Mouse (Mus musculus): ENCODE results near the gene Rreb1. TPM values are rescaled to one million over a fixed set of nuclear protein-coding genes. Genes with fewer than 3 reads are reported as not detected.
A peak's percentile ranks its signal among the peaks of the same experiment; 100 is the strongest.

Gene Rreb1
- polyA plus RNA-seq, 1 experiment = 31.5 TPM

GRCm38 (mm10) chr13:37967052-37967437 is 188.8 kb downstream of the Rreb1 start:
- H3K9ac ChIP-seq (ENCODE audit: low read depth, poor library complexity, severe bottlenecking) = peak overlapping the region; percentile 52
- H3K4me3 ChIP-seq (ENCODE audit: low read depth, low read length) = peak overlapping the region; percentile 49
- H3K27me3 ChIP-seq (ENCODE audit: control insufficient read depth, insufficient read depth, low read length, poor library complexity, severe bottlenecking) = no peaks in the 10 kb centered on the region

GRCm38 (mm10) chr13:37967565-37967964 is 189.4 kb downstream of the Rreb1 start:
- Histone ChIP-seq H3K4me1 (ENCODE audit: control insufficient read depth, insufficient read depth, low read length) (peaks cover 7% of the 10 kb centered on the region), H3K4me3 (ENCODE audit: low read depth, low read length) (peak overlapping the region; percentile 49), H3K27ac (ENCODE audit: insufficient read depth, low read length) (no peak overlapping the region), H3K27me3 (ENCODE audit: control insufficient read depth, insufficient read depth, low read length, poor library complexity, severe bottlenecking) (no peaks in the 10 kb centered on the region), H3K9me3 (replicated peaks; ENCODE audit: control insufficient read depth, insufficient read depth, low read length, poor library complexity, severe bottlenecking) (no peaks in the 10 kb centered on the region), H3K36me3 (ENCODE audit: control insufficient read depth, insufficient read depth, low read length, poor library complexity, severe bottlenecking) (no peaks in the 10 kb centered on the region), H3K9ac (ENCODE audit: low read depth, poor library complexity, severe bottlenecking) (peak overlapping the region; percentile 52)
- TF ChIP-seq CTCF (IDR thresholded peaks at IDR 0.05; ENCODE audit: low read depth, low read length) (no peak), EP300 (IDR thresholded peaks at IDR 0.05; ENCODE audit: insufficient read depth, low read depth, low read length) (no peak), POLR2A (IDR thresholded peaks at IDR 0.05; ENCODE audit: insufficient read depth, low read length) (no peak)

More at GRCm38 (mm10) chr13:37967052-37967437, 188.8 kb downstream of the Rreb1 start:
- peaks cover 7% of the 10 kb centered on the region for H3K4me1 ChIP-seq (ENCODE audit: control insufficient read depth, insufficient read depth, low read length)
- H3K9me3 ChIP-seq (replicated peaks; ENCODE audit: control insufficient read depth, insufficient read depth, low read length, poor library complexity, severe bottlenecking) = no peaks in the 10 kb centered on the region
- H3K27ac ChIP-seq (ENCODE audit: insufficient read depth, low read length) = no peak overlapping the region
- no peak for TF ChIP-seq EP300 (IDR thresholded peaks at IDR 0.05; ENCODE audit: insufficient read depth, low read depth, low read length)
- no peak for TF ChIP-seq CTCF (IDR thresholded peaks at IDR 0.05; ENCODE audit: low read depth, low read length)
- no peak for TF ChIP-seq POLR2A (IDR thresholded peaks at IDR 0.05; ENCODE audit: insufficient read depth, low read length)
- H3K36me3 ChIP-seq (ENCODE audit: control insufficient read depth, insufficient read depth, low read length, poor library complexity, severe bottlenecking) = no peaks in the 10 kb centered on the region

GRCm38 (mm10) chr13:37969337-37969736 is 191.1 kb downstream of the Rreb1 start:
- H3K4me1 ChIP-seq (ENCODE audit: control insufficient read depth, insufficient read depth, low read length) = peaks cover 7% of the 10 kb centered on the region
- no peaks in the 10 kb centered on the region for H3K9me3 ChIP-seq (replicated peaks; ENCODE audit: control insufficient read depth, insufficient read depth, low read length, poor library complexity, severe bottlenecking)
- H3K9ac ChIP-seq (ENCODE audit: low read depth, poor library complexity, severe bottlenecking) = no peak overlapping the region
- H3K4me3 ChIP-seq (ENCODE audit: low read depth, low read length) = no peak overlapping the region
- no peaks in the 10 kb centered on the region for H3K27me3 ChIP-seq (ENCODE audit: control insufficient read depth, insufficient read depth, low read length, poor library complexity, severe bottlenecking)
- TF ChIP-seq EP300 (IDR thresholded peaks at IDR 0.05; ENCODE audit: insufficient read depth, low read depth, low read length) (no peak), POLR2A (IDR thresholded peaks at IDR 0.05; ENCODE audit: insufficient read depth, low read length) (no peak), CTCF (IDR thresholded peaks at IDR 0.05; ENCODE audit: low read depth, low read length) (peak; percentile 93)
- no peak overlapping the region for H3K27ac ChIP-seq (ENCODE audit: insufficient read depth, low read length)
- no peaks in the 10 kb centered on the region for H3K36me3 ChIP-seq (ENCODE audit: control insufficient read depth, insufficient read depth, low read length, poor library complexity, severe bottlenecking)

GRCm38 (mm10) chr13:37969988-37970387 is 191.8 kb downstream of the Rreb1 start:
- Histone ChIP-seq H3K27ac (ENCODE audit: insufficient read depth, low read length) (no peak overlapping the region), H3K9ac (ENCODE audit: low read depth, poor library complexity, severe bottlenecking) (no peak overlapping the region), H3K4me1 (ENCODE audit: control insufficient read depth, insufficient read depth, low read length) (peaks cover 7% of the 10 kb centered on the region), H3K9me3 (replicated peaks; ENCODE audit: control insufficient read depth, insufficient read depth, low read length, poor library complexity, severe bottlenecking) (no peaks in the 10 kb centered on the region), H3K4me3 (ENCODE audit: low read depth, low read length) (no peak overlapping the region), H3K36me3 (ENCODE audit: control insufficient read depth, insufficient read depth, low read length, poor library complexity, severe bottlenecking) (no peaks in the 10 kb centered on the region), H3K27me3 (ENCODE audit: control insufficient read depth, insufficient read depth, low read length, poor library complexity, severe bottlenecking) (no peaks in the 10 kb centered on the region)
- no peak for TF ChIP-seq POLR2A (IDR thresholded peaks at IDR 0.05; ENCODE audit: insufficient read depth, low read length)
- no peak for TF ChIP-seq CTCF (IDR thresholded peaks at IDR 0.05; ENCODE audit: low read depth, low read length)
- no peak for TF ChIP-seq EP300 (IDR thresholded peaks at IDR 0.05; ENCODE audit: insufficient read depth, low read depth, low read length)

GRCm38 (mm10) chr13:37970887-37971530 is 192.8 kb downstream of the Rreb1 start:
- TF ChIP-seq CTCF (IDR thresholded peaks at IDR 0.05; ENCODE audit: low read depth, low read length) (no peak), POLR2A (IDR thresholded peaks at IDR 0.05; ENCODE audit: insufficient read depth, low read length) (no peak), EP300 (IDR thresholded peaks at IDR 0.05; ENCODE audit: insufficient read depth, low read depth, low read length) (no peak)
- Histone ChIP-seq H3K36me3 (ENCODE audit: control insufficient read depth, insufficient read depth, low read length, poor library complexity, severe bottlenecking) (no peaks in the 10 kb centered on the region), H3K9me3 (replicated peaks; ENCODE audit: control insufficient read depth, insufficient read depth, low read length, poor library complexity, severe bottlenecking) (no peaks in the 10 kb centered on the region), H3K27ac (ENCODE audit: insufficient read depth, low read length) (no peak overlapping the region), H3K4me1 (ENCODE audit: control insufficient read depth, insufficient read depth, low read length) (peaks cover 6% of the 10 kb centered on the region), H3K27me3 (ENCODE audit: control insufficient read depth, insufficient read depth, low read length, poor library complexity, severe bottlenecking) (no peaks in the 10 kb centered on the region), H3K9ac (ENCODE audit: low read depth, poor library complexity, severe bottlenecking) (no peak overlapping the region), H3K4me3 (ENCODE audit: low read depth, low read length) (no peak overlapping the region)

GRCm38 (mm10) chr13:37974036-37974435 is 195.8 kb downstream of the Rreb1 start:
- H3K4me3 ChIP-seq (ENCODE audit: low read depth, low read length) = no peak overlapping the region
- H3K9me3 ChIP-seq (replicated peaks; ENCODE audit: control insufficient read depth, insufficient read depth, low read length, poor library complexity, severe bottlenecking) = no peaks in the 10 kb centered on the region
- H3K9ac ChIP-seq (ENCODE audit: low read depth, poor library complexity, severe bottlenecking) = no peak overlapping the region
- H3K36me3 ChIP-seq (ENCODE audit: control insufficient read depth, insufficient read depth, low read length, poor library complexity, severe bottlenecking) = peaks cover 15% of the 10 kb centered on the region
- H3K27ac ChIP-seq (ENCODE audit: insufficient read depth, low read length) = no peak overlapping the region
- TF ChIP-seq CTCF (IDR thresholded peaks at IDR 0.05; ENCODE audit: low read depth, low read length) (no peak), POLR2A (IDR thresholded peaks at IDR 0.05; ENCODE audit: insufficient read depth, low read length) (no peak), EP300 (IDR thresholded peaks at IDR 0.05; ENCODE audit: insufficient read depth, low read depth, low read length) (no peak)
- H3K27me3 ChIP-seq (ENCODE audit: control insufficient read depth, insufficient read depth, low read length, poor library complexity, severe bottlenecking) = no peaks in the 10 kb centered on the region
- H3K4me1 ChIP-seq (ENCODE audit: control insufficient read depth, insufficient read depth, low read length) = no peaks in the 10 kb centered on the region

All from ES-Bruce4 (cell line).